In genomic region chr2:120341741-120342140, GRCm38 (mm10) we compare ENCODE assay signal across 20 mouse cellular contexts. TPM values are rescaled to one million over a fixed set of nuclear protein-coding genes. Genes with fewer than 3 reads are reported as not detected.
DNase-seq lines count a peak whose midpoint lies in the region; ATAC-seq lines count a peak whose summit lies in the region.
"Had no signal": no experiment of that assay in that cellular context is flagged by ENCODE, and none has a peak within 500 bp of the region (broad histone marks: within the 10 kb centered on the region; RNA-seq: fewer than 3 reads in every experiment).

No protein-coding gene starts in this region.

- DNase-seq in cerebellum, postnatal 4 days (ENCODE audit: low spot score in 2 of 2): no peak
- DNase-seq in cerebellum, adult 11-12 months: peak; percentile 64
- DNase-seq in cerebellum, adult 9-10 months: peak; percentile 65
- peak; percentile 54 to 77 for DNase-seq in cerebellum, postnatal 25 days
- DNase-seq in right cerebral cortex, postnatal 14 days: no peak
- no peak for DNase-seq in frontal cortex, postnatal 14 days (ENCODE audit: low spot score in 2 of 2)
- DNase-seq: adrenal gland, adult 8-10 months; B cell, adult 2 months; forebrain, postnatal 0 days; gastrocnemius, adult 2 months; gastrocnemius, postnatal 25 days; heart, postnatal 10 days; heart, postnatal 4 days; kidney, adult 11 months had no signal

- ATAC-seq in cerebellum, adult (ENCODE audit: insufficient number of reproducible peaks, low FRiP score, low TSS enrichment): 0 out of 2 replicates have a peak, but pooled peaks have one; percentile 20
- ATAC-seq in monocyte, adult 5-6 weeks (replicated peaks; ENCODE audit: insufficient number of reproducible peaks, low FRiP score, low TSS enrichment, poor library complexity, severe bottlenecking): no peak
- ATAC-seq: CD4-positive, CD25-positive, alpha-beta regulatory T cell, adult 4 months; forebrain, postnatal 0 days; hindbrain, postnatal 0 days had no signal

RNA-seq across cellular contexts. Expression of gene Vps39, which starts 11.2 kb away (rescaled TPM):
- total RNA-seq in monocyte, adult 5-6 weeks (2017): 44.2 to 52.4 TPM (median 50.0 TPM) in 3 replicates

RNA-seq across cellular contexts. Expression of gene Pla2g4f, which starts 27.8 kb away (rescaled TPM):
- 0.10 TPM in 1 of 3 replicates, not detected in the others for total RNA-seq in monocyte, adult 5-6 weeks (2017)
- total RNA-seq: adrenal gland, adult 8-10 months; adrenal gland, postnatal 4 days; forebrain, postnatal 0 days; gastrocnemius, adult 2 months; gastrocnemius, postnatal 25 days; granulocyte monocyte progenitor cell, adult 5-6 weeks; heart, postnatal 10 days; heart, postnatal 4 days; hindbrain, postnatal 0 days had no signal

RNA-seq across cellular contexts. Expression of gene Pla2g4d, which starts 52.7 kb away (rescaled TPM):
- total RNA-seq in monocyte, adult 5-6 weeks (2017): not detected in 3 replicates
- total RNA-seq: forebrain, postnatal 0 days; gastrocnemius, adult 2 months; gastrocnemius, postnatal 25 days; granulocyte monocyte progenitor cell, adult 5-6 weeks; heart, postnatal 10 days; heart, postnatal 4 days had no signal

Comparison
In these comparisons a context has a peak if more than half of its experiments do, and no peak if none do; other contexts are left out.
1. DNase-seq: peak in cerebellum, adult 11-12 months (single experiment), cerebellum, adult 9-10 months (single experiment) and cerebellum, postnatal 25 days (2 of 2); none in cerebellum, postnatal 4 days (0 of 2), right cerebral cortex, postnatal 14 days (single experiment) and frontal cortex, postnatal 14 days (0 of 2).